Mouse (Mus musculus) spleen, adult 2 months (tissue): ENCODE results near the gene Ntm. TPM values are rescaled to one million over a fixed set of nuclear protein-coding genes. Genes with fewer than 3 reads are reported as not detected.

Source experiments
- DNase-seq, 2 experiments: peaks; one replicate each; pipeline versions ENCODE4 v3.0.0 to v3.0.0-alpha.2; 2012 to 2021; ENCODE audit warnings: low spot score in 2 of 2, low read depth in 1 of 2
- H3K27ac ChIP-seq: fragments of 200-500 bp; 2 replicates; pipeline ENCODE4 v1.5.1; 2012; ENCODE audit warnings: low read length, inconsistent platforms; ENCODE audit not compliant: insufficient read depth
- H3K27me3 ChIP-seq: fragments of 200-500 bp; 2 replicates; pipeline ENCODE4 v1.6.1; 2012; ENCODE audit warnings: mild to moderate bottlenecking, moderate library complexity, low read length, inconsistent platforms; ENCODE audit not compliant: control insufficient read depth, insufficient read depth
- H3K36me3 ChIP-seq: fragments of 200-500 bp; 2 replicates; pipeline ENCODE4 v1.6.1; 2012; ENCODE audit warnings: mild to moderate bottlenecking, low read length, inconsistent platforms; ENCODE audit not compliant: control insufficient read depth, insufficient read depth
- H3K4me1 ChIP-seq: fragments of 200-500 bp; 2 replicates; pipeline ENCODE4 v1.6.1; 2011; ENCODE audit warnings: inconsistent platforms; ENCODE audit not compliant: control insufficient read depth, insufficient read depth, insufficient read length
- H3K4me3 ChIP-seq: fragments of 200-500 bp; 2 replicates; pipeline ENCODE4 v1.5.1; 2011; ENCODE audit warnings: mild to moderate bottlenecking, inconsistent platforms; ENCODE audit not compliant: insufficient read depth, insufficient read length; ENCODE audit errors: extremely low read depth
- CTCF ChIP-seq: fragments of 200-500 bp; IDR thresholded peaks from 2 replicates; pipeline ENCODE4 v1.5.1; 2011; ENCODE audit warnings: mild to moderate bottlenecking, inconsistent platforms; ENCODE audit not compliant: insufficient read depth, insufficient read length, insufficient replicate concordance; ENCODE audit errors: extremely low read depth
- POLR2A ChIP-seq: fragments of 200-500 bp; IDR thresholded peaks from 2 replicates; pipeline ENCODE4 v1.6.1; 2011; ENCODE audit warnings: low read depth, low read length, inconsistent platforms
- WGBS: fragments of 180-500 bp; shearing (Covaris S2); methylation state at CpG from one replicate; pipeline ENCODE4 v1.1.7; 2018; 5-methylcytosine and 5-hydroxymethylcytosine counted together
- polyA plus RNA-seq: library from polyadenylated mRNA; depleted of rRNA; stranded (reverse); fragments of >200 nt; gene quantifications from 2 replicates; pipeline ENCODE4 v1.2.3, GENCODE M21; 2012

Ntm gene
- polyA plus RNA-seq, 1 experiment = 0.18 TPM

DNA sequence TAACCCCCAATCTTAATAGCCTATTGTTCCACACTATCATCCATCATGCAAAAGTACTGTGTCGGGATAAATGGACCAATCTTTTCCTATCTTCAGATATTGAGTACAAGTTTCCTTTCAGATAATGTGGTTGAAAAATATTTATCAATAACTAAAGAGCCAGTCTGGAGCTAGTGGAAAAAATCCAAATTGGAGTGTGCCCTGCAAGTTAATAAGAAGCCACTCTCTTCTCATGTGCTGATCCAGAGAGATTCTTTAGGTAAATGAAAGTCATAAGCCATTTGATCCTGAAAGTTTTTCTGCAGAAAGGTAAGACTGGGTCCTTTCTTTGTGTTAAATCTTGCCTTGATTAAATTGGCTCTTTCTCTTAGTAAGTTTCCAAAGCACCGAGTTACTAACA is 627.3 kb downstream of the Ntm start:
- Histone ChIP-seq H3K4me3 (no peak overlapping the region), H3K27ac (no peak overlapping the region), H3K4me1 (no peaks in the 10 kb centered on the region), H3K36me3 (no peaks in the 10 kb centered on the region), H3K27me3 (no peaks in the 10 kb centered on the region)
- no peak for TF ChIP-seq CTCF
- TF ChIP-seq POLR2A = no peak
- no peak for DNase-seq
- whole genome bisulfite sequencing = 79% methylated on average over 2 of the region's 2 CpGs

DNA sequence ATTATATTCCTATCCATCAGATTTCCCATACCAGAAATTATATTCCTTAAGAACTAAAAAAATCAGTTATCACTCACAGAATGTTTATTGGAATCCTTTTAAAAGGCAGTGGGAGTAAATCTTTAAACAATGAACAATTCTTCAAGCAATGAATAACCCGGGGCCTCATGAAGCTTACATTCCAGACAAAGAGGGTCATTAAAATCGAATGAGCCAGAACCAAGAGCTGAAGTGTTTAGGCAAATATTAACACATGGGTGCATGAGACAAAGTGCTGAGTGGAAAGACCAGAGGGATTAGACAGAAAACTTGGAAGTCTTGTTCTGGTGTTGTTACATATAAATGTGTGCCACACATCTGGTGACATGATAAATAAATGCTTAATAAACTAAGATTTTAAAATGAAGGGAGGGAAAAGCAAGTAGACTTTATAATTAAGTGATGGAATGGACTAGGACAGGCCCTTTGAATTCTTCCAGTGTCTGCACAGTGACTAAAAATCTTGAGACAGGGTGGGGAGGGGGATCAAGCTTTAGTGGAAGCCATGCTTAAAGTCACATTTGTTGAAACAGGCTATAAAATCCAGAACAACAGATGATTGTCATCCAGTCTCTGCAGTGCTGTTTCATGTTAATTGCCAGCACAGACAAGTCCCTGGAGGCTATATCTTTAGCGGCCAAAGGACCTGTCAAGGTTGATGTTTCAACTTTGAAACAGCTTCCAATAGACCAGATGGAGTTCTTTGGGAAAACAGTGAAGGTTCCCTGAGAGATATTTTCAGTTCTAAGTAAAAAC is 630.4 kb downstream of the Ntm start:
- 69% methylated on average over 3 of the region's 3 CpGs for WGBS
- no peak overlapping the region for H3K4me3 ChIP-seq
- no peaks in the 10 kb centered on the region for H3K4me1 ChIP-seq
- no peak overlapping the region for H3K27ac ChIP-seq
- H3K27me3 ChIP-seq = no peaks in the 10 kb centered on the region
- DNase-seq = no peak
- TF ChIP-seq CTCF = no peak
- no peak for TF ChIP-seq POLR2A
- no peaks in the 10 kb centered on the region for H3K36me3 ChIP-seq

- H3K4me3 ChIP-seq = no peak overlapping the region
- no peak for TF ChIP-seq CTCF
- no peak for TF ChIP-seq POLR2A
- 76% methylated on average over 3 of the region's 3 CpGs for WGBS
- no peak for DNase-seq
- no peaks in the 10 kb centered on the region for H3K4me1 ChIP-seq
- no peak overlapping the region for H3K27ac ChIP-seq
- H3K36me3 ChIP-seq = no peaks in the 10 kb centered on the region
- H3K27me3 ChIP-seq = no peaks in the 10 kb centered on the region
Observed at GRCm38 (mm10) chr9:29330486-29330885, 632.5 kb downstream of the Ntm start.

- 95% methylated on average over 3 of the region's 3 CpGs for WGBS
- Histone ChIP-seq H3K27ac (no peak overlapping the region), H3K4me1 (no peaks in the 10 kb centered on the region)
Observed at GRCm38 (mm10) chr9:29326283-29326682, 636.7 kb downstream of the Ntm start.

DNA sequence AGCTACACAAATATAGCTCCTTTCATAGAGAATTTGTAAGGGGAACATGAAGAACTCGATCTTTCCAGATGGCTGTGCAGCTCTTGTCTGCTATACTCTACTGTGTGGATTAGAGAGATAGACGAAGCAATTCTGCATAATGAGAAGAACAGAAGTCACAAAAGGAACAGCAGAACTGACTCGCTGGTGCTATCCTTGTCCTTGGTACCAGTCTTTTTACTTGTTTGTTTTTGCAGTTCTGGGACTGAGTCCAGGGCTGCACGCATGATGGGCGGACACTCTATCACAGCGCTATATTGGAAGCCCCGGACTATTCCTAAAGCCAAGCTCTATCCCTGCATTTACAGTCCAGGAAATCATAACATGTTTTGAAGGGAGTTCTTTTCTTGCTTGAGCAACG is 637.8 kb downstream of the Ntm start:
- Histone ChIP-seq H3K4me3 (no peak overlapping the region), H3K4me1 (no peaks in the 10 kb centered on the region), H3K27me3 (no peaks in the 10 kb centered on the region), H3K27ac (no peak overlapping the region), H3K36me3 (no peaks in the 10 kb centered on the region)
- 82% methylated on average over 8 of the region's 8 CpGs for WGBS
- DNase-seq = no peak
- TF ChIP-seq CTCF (no peak), POLR2A (no peak)

More at GRCm38 (mm10) chr9:29326283-29326682, 636.7 kb downstream of the Ntm start:
- H3K36me3 ChIP-seq = no peaks in the 10 kb centered on the region
- no peak for DNase-seq
- no peak for TF ChIP-seq CTCF
- TF ChIP-seq POLR2A = no peak
- H3K27me3 ChIP-seq = no peaks in the 10 kb centered on the region
- H3K4me3 ChIP-seq = no peak overlapping the region

GRCm38 (mm10) chr9:29319197-29319596 is 643.7 kb downstream of the Ntm start:
- H3K27me3 ChIP-seq = no peaks in the 10 kb centered on the region
- DNase-seq = no peak
- TF ChIP-seq CTCF = no peak
- no peak for TF ChIP-seq POLR2A
- WGBS = 9% methylated on average over 1 of the region's 1 CpGs
- no peak overlapping the region for H3K27ac ChIP-seq
- no peak overlapping the region for H3K4me3 ChIP-seq
- H3K36me3 ChIP-seq = no peaks in the 10 kb centered on the region
- H3K4me1 ChIP-seq = no peaks in the 10 kb centered on the region

DNA sequence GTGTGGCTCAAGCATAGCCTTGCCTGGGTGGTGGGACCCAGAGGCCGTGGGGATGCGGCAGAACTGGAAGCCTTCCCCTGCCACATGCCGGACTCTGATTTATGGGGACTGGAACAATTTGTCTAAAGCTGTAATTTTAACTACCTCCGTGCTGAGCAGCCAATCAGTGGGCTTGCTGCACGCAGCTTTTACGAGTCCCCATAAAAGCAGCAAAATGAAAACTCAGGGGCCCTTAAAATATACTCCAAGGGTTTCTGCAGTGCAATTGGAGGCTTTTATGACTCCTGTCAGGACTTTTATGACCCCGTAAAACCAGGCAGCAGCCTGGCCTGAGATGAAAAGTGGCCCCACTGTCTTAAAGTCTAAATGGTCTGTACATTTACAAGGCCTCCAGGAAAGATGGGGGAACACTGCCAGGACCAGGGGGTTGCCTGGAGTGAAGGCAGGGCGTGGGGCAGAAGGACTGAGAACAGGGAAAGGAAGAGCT is 644.2 kb downstream of the Ntm start:
- DNase-seq = no peak
- no peaks in the 10 kb centered on the region for H3K27me3 ChIP-seq
- H3K36me3 ChIP-seq = no peaks in the 10 kb centered on the region
- H3K27ac ChIP-seq = no peak overlapping the region
- H3K4me3 ChIP-seq = no peak overlapping the region
- 22% methylated on average over 8 of the region's 8 CpGs for WGBS
- TF ChIP-seq CTCF (no peak), POLR2A (no peak)
- no peaks in the 10 kb centered on the region for H3K4me1 ChIP-seq
